Mouse (Mus musculus): ENCODE data around the gene Atrnl1. TPM values are rescaled to one million over a fixed set of nuclear protein-coding genes. Genes with fewer than 3 reads are reported as not detected.

The Atrnl1 gene
- polyA plus RNA-seq, 1 experiment, result 18.6 TPM

- Histone ChIP-seq H3K4me3 (replicated peaks; ENCODE audit: extremely low read depth, low read depth, low read length) (no peak overlapping the region), H3K4me1 (ENCODE audit: control insufficient read depth, insufficient read depth, low read length) (peaks cover 2% of the 10 kb centered on the region)
- no peak for TF ChIP-seq POLR2A (IDR thresholded peaks at IDR 0.05; ENCODE audit: borderline replicate concordance, extremely low read depth, low read depth, low read length)
- TF ChIP-seq CTCF (IDR thresholded peaks at IDR 0.05; ENCODE audit: insufficient read depth, low read length), result peak; percentile 8; the same call in 1 of the 2 replicates
- 53% methylated on average over 6 of the region's 6 CpGs for WGBS
- no peak for DNase-seq
Measured at GRCm38 (mm10) chr19:57916325-57916724, 305.5 kb downstream of the Atrnl1 start.

DNA sequence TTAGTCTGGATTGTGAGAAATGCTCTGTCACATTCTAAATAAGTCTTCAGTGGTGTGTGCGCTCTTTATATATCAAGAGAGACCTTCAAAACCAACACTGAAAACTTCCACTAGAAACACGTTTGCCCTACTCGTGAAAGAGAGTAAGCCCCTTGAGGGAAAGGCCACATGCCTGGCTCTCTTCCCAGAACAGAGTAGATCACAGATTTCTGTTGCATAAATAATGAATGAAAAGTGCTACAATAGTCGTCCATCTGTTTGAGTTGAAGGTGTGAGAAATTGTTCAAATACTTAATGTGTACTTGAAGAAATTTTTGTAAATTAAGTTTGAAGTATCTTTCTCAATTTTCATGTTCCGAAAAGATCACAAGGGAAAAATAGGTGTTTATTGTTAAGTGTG is 312.2 kb downstream of the Atrnl1 start:
- peaks cover 6% of the 10 kb centered on the region for H3K4me1 ChIP-seq (ENCODE audit: control insufficient read depth, insufficient read depth, low read length)
- no peak for TF ChIP-seq POLR2A (IDR thresholded peaks at IDR 0.05; ENCODE audit: borderline replicate concordance, extremely low read depth, low read depth, low read length)
- TF ChIP-seq CTCF (IDR thresholded peaks at IDR 0.05; ENCODE audit: insufficient read depth, low read length), result no peak
- DNase-seq, result no peak
- WGBS, result 48% methylated on average over 5 of the region's 5 CpGs
- no peak overlapping the region for H3K4me3 ChIP-seq (replicated peaks; ENCODE audit: extremely low read depth, low read depth, low read length)

- TF ChIP-seq CTCF (IDR thresholded peaks at IDR 0.05; ENCODE audit: insufficient read depth, low read length) (no peak), POLR2A (IDR thresholded peaks at IDR 0.05; ENCODE audit: borderline replicate concordance, extremely low read depth, low read depth, low read length) (no peak)
- Histone ChIP-seq H3K4me1 (ENCODE audit: control insufficient read depth, insufficient read depth, low read length) (peaks cover 6% of the 10 kb centered on the region), H3K4me3 (replicated peaks; ENCODE audit: extremely low read depth, low read depth, low read length) (no peak overlapping the region)
- no peak for DNase-seq
- 75% methylated on average over 8 of the region's 8 CpGs for WGBS
Measured at GRCm38 (mm10) chr19:57924856-57925255, 314.0 kb downstream of the Atrnl1 start.

GRCm38 (mm10) chr19:57925681-57926080 is 314.8 kb downstream of the Atrnl1 start:
- H3K4me3 ChIP-seq (replicated peaks; ENCODE audit: extremely low read depth, low read depth, low read length), result no peak overlapping the region
- TF ChIP-seq CTCF (IDR thresholded peaks at IDR 0.05; ENCODE audit: insufficient read depth, low read length), result no peak
- TF ChIP-seq POLR2A (IDR thresholded peaks at IDR 0.05; ENCODE audit: borderline replicate concordance, extremely low read depth, low read depth, low read length), result no peak
- H3K4me1 ChIP-seq (ENCODE audit: control insufficient read depth, insufficient read depth, low read length), result peaks cover 6% of the 10 kb centered on the region
- DNase-seq, result no peak
- WGBS, result 68% methylated on average over 10 of the region's 10 CpGs

DNA sequence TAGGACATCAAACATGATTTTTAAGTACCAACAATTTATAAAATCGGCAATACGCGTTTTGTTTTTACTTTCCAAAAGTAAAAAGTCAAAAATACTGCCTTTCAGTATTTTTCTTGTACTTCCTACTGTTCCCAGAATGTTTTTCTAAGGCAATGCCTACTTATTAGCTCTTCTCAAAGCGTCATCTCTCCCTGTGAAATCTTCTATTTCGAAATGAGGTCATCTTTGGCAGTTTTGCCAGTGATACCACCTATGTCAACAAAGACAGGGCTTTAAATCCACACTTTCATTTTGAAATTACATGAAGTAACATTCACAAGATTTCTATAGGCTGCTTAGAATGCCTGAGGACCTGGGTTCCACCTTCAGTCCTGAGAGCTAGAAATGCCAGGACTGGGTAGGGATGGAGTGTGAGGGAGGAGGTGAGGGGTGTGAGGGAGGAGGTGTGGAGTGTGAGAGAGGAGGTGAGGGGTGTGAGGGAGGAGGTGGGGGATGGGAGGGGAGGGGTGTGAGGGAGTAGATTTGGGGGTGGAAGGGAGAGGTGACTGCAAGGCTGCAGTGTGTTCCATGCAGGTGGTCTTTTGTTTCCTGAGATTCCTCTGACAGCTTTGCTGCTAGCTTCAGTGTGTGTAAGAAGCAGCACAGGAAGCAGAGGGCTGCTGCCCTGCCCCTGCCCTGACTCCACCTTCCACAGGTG is 315.5 kb downstream of the Atrnl1 start:
- WGBS, result 87% methylated on average over 5 of the region's 5 CpGs
- DNase-seq, result no peak
- H3K4me3 ChIP-seq (replicated peaks; ENCODE audit: extremely low read depth, low read depth, low read length), result no peak overlapping the region
- peaks cover 6% of the 10 kb centered on the region for H3K4me1 ChIP-seq (ENCODE audit: control insufficient read depth, insufficient read depth, low read length)
- TF ChIP-seq CTCF (IDR thresholded peaks at IDR 0.05; ENCODE audit: insufficient read depth, low read length) (no peak), POLR2A (IDR thresholded peaks at IDR 0.05; ENCODE audit: borderline replicate concordance, extremely low read depth, low read depth, low read length) (no peak)

DNA sequence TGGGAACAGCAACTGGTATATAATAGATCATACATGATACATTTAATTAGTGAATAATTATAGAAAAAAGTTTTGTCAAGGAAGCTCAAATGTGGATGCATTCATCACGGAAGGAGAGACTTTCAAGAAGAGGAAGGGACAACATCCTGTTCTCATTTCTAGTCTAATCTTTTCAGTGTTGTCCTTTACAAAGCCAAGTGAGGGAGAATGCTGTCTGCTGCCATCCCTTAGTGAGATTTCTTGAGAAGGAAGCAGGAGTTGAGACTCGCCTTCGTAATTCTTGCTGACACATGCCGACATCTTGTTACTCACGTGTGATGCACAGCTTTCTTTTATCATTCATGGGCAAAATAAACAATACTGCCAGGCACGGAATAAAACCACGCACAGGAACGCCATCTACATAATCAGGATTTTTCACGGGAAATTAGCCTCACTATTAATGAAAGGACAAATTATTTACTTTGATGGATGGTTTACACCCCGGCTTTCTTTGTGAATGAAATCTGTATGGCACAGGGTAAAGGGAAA is 316.2 kb downstream of the Atrnl1 start:
- TF ChIP-seq CTCF (IDR thresholded peaks at IDR 0.05; ENCODE audit: insufficient read depth, low read length) (no peak), POLR2A (IDR thresholded peaks at IDR 0.05; ENCODE audit: borderline replicate concordance, extremely low read depth, low read depth, low read length) (no peak)
- Histone ChIP-seq H3K4me3 (replicated peaks; ENCODE audit: extremely low read depth, low read depth, low read length) (no peak overlapping the region), H3K4me1 (ENCODE audit: control insufficient read depth, insufficient read depth, low read length) (peaks cover 6% of the 10 kb centered on the region)
- WGBS, result 31% methylated on average over 10 of the region's 10 CpGs
- no peak for DNase-seq

GRCm38 (mm10) chr19:57927566-57928523 is 317.0 kb downstream of the Atrnl1 start:
- Histone ChIP-seq H3K4me1 (ENCODE audit: control insufficient read depth, insufficient read depth, low read length) (peaks cover 6% of the 10 kb centered on the region), H3K4me3 (replicated peaks; ENCODE audit: extremely low read depth, low read depth, low read length) (no peak overlapping the region)
- TF ChIP-seq POLR2A (IDR thresholded peaks at IDR 0.05; ENCODE audit: borderline replicate concordance, extremely low read depth, low read depth, low read length) (no peak), CTCF (IDR thresholded peaks at IDR 0.05; ENCODE audit: insufficient read depth, low read length) (no peak)
- DNase-seq, result no peak
- WGBS, result 65% methylated on average over 11 of the region's 11 CpGs

DNA sequence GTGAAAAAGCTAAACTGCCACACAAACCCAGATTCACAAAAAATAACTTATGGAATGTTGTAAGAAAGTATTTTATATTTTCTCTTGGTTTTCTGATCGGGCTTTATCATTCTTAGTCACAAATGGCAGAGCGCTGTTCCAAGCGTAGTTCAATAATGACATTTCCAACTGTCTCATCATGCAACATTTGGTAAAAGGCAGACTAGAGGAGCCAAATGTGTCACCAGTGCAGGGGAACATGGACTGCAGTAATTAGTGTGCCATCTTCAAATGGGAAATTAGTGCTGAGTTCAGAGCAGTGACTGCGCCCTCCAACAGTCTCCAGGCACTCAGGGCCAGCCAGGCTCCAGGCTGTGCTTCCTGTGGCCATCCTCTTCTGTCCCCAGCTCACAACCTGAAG is 320.8 kb downstream of the Atrnl1 start:
- Histone ChIP-seq H3K4me3 (replicated peaks; ENCODE audit: extremely low read depth, low read depth, low read length) (no peak overlapping the region), H3K4me1 (ENCODE audit: control insufficient read depth, insufficient read depth, low read length) (no peaks in the 10 kb centered on the region)
- 98% methylated on average over 4 of the region's 4 CpGs for WGBS
- TF ChIP-seq POLR2A (IDR thresholded peaks at IDR 0.05; ENCODE audit: borderline replicate concordance, extremely low read depth, low read depth, low read length) (no peak), CTCF (IDR thresholded peaks at IDR 0.05; ENCODE audit: insufficient read depth, low read length) (no peak)
- DNase-seq, result no peak

- WGBS, result 90% methylated on average over 3 of the region's 3 CpGs
- DNase-seq, result no peak
- Histone ChIP-seq H3K4me1 (ENCODE audit: control insufficient read depth, insufficient read depth, low read length) (peaks cover 13% of the 10 kb centered on the region), H3K4me3 (replicated peaks; ENCODE audit: extremely low read depth, low read depth, low read length) (no peak overlapping the region)
- TF ChIP-seq CTCF (IDR thresholded peaks at IDR 0.05; ENCODE audit: insufficient read depth, low read length) (no peak), POLR2A (IDR thresholded peaks at IDR 0.05; ENCODE audit: borderline replicate concordance, extremely low read depth, low read depth, low read length) (no peak)
Measured at GRCm38 (mm10) chr19:57936865-57937264, 326.0 kb downstream of the Atrnl1 start.
